Mouse (Mus musculus) left cerebral cortex, adult 2 months (tissue): ENCODE data around the gene Prkar1b. TPM values are rescaled to one million over a fixed set of nuclear protein-coding genes. Genes with fewer than 3 reads are reported as not detected.
A peak's percentile ranks its signal among the peaks of the same experiment; 100 is the strongest.

Experiments used
- DNase-seq, 2 experiments: peaks; one replicate each; pipeline ENCODE4 v3.0.0; 2021 to 2022; ENCODE audit warnings: low spot score in 2 of 2, mixed read lengths in 1 of 2; ENCODE audit errors: extremely low spot score in 1 of 2
- H3K27ac ChIP-seq: fragments of 200-600 bp; 2 replicates; pipeline ENCODE4 v1.8.1; 2022
- H3K4me3 ChIP-seq: fragments of 200-600 bp; 2 replicates; pipeline ENCODE4 v1.8.1; 2022
- CTCF ChIP-seq: fragments of 200-600 bp; IDR thresholded peaks from 2 replicates; pipeline ENCODE4 v1.8.1; 2022; ENCODE audit warnings: antibody characterized with exemption, mild to moderate bottlenecking, moderate library complexity
- intact Hi-C: fragments of 180-260 bp; cut with DNase I; formaldehyde crosslinking; loops from one replicate; pipeline ENCODE4 v1.15.1; 2025
- total RNA-seq, 2 experiments: library from RNA; stranded (reverse); gene quantifications; 2 replicates each; pipeline ENCODE4 v1.2.3; 2021

The Prkar1b gene
- total RNA-seq, 2 experiments from 2014 or later, result 767 to 781 TPM

DNA sequence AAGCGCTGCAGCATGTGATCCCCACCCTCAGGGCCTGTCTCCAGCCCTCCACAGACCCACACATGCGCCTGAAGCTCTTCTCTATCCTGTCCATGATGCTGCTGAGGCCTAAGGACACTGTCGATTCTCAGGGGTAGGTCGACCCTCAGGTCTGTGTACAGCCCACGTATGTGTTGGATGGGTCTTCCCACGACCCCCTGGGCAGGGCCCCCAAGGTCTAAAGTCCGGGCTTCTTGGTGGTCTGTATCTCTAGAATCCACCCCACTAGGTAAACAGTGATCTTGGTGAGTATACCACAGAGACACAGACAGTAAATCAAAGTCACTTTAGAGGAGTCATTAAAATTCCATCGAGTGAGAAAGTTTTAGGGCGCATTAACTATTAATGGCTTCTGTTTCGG is 24.3 kb upstream of the Prkar1b start:
- TF ChIP-seq CTCF, result no peak
- DNase-seq, result no peak
- Histone ChIP-seq H3K4me3 (no peak overlapping the region), H3K27ac (no peak overlapping the region)
- intact Hi-C loops, result no loop called here

DNA sequence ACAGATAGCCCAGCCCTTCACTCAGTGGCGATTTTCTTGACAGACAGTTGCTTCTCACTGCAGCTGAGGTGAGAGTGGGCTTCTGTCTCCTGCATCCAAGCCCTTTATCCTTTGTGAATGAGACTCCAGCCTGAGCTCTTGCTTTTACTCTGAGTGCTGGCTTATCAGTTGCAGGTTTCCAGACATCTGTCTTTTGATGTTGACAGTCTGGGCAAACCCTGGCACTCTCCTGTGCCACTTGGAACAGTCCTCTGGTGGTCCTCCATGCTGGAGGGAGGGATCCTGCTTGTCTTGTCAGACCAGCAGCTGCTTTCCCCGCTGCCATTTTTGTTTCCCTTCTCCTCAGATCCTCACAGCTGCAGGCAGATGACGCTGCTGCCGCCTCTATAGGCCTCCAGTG is 22.1 kb upstream of the Prkar1b start:
- DNase-seq, result no peak
- TF ChIP-seq CTCF, result no peak

DNA sequence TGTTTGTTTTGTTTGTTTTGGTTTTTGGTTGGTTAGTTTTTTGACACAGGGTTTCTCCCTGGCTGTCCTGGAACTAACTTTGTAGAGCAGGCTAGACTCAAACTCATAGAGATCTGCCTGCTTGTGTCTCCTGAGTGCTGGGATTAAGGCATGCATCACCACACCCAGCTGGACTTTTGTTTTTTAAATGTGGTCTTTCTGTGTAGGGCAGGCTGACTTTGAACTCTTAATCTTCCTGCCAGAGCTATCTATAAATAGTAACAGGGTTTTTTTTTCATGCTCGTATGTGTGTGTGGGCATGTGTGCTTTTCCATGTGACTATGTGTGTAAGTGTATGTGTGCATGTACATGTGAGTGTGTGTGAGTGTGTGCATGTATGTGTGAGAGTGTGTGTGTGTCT is 17.7 kb upstream of the Prkar1b start:
- Histone ChIP-seq H3K27ac (no peak overlapping the region), H3K4me3 (no peak overlapping the region)
- no peak for DNase-seq
- TF ChIP-seq CTCF, result no peak
- intact Hi-C loops, result no loop called here

More for the DNA sequence above, 22.1 kb upstream of the Prkar1b start:
- Histone ChIP-seq H3K27ac (no peak overlapping the region), H3K4me3 (no peak overlapping the region)
- intact Hi-C loops, result no loop called here

DNA sequence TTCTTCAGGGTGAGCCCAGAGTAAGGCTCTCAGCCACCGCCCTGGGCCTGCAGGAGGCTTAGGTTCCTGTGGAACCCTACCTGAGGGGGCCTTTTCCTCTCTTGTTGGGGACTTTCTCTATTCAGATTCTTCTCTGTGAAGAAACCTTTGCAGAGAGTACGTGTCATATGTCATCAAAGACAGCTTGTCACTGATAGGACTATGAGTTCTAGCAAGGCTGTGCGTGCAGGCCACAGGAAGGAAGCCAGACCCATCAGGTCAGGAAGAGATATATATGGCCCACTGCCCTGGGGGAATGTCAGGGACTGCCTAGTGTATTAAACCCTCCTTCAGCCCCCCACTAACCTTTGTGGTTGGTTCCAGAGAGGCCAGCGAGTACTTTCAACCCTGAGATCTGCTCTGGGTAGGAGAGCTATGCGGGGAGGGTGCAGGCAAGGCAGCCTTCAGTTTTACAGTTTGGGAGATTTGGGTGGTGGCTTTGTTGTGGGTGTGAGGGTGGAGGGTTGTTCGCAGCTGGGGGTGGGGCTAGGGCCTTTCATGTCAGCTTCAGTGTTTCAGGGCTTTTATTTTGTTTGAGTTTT is 17.1 kb upstream of the Prkar1b start:
- no peak for TF ChIP-seq CTCF
- H3K27ac ChIP-seq, result no peak overlapping the region
- intact Hi-C loops, result no loop called here
- no peak for DNase-seq
- no peak overlapping the region for H3K4me3 ChIP-seq

DNA sequence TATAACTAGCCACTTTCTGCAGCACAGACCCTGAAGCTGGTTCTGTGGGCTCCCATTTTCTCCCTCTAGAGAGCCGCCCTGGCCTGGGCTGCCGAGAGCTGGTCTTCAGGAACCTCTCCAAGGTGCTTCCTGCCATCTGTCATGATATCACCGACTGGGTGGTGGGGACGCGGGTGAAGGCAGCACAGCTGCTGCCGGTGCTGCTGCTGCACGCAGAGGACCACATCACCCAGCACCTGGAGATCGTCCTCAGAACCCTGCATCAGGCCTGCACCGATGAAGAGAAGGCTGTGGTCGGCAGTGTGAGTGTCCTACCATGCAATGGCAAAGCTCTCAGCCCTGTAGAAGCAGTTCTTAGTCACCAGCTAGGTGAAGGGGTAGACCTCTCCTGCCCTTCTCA is 11.8 kb upstream of the Prkar1b start:
- TF ChIP-seq CTCF, result no peak
- DNase-seq, result no peak
- intact Hi-C loops, result no loop called here
- H3K27ac ChIP-seq, result no peak overlapping the region
- H3K4me3 ChIP-seq, result no peak overlapping the region

DNA sequence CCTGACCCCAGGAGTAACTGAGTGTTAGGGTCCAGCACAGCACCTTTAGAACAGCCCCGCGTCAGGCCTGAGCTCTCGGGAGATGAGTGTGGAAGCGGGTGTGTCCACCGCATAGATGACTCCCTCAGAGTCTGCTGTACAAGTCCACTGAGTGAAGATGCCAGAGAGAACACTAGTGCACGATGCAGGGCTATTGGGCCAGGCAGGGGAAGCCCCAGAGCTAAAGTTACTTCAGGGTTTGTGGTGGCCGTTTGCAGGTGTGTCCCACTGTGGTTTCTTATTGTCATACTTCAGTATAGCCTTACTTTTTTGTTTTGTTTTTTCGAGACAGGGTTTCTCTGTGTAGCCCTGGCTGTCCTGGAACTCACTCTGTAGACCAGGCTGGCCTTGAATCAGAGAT is 11.1 kb upstream of the Prkar1b start:
- TF ChIP-seq CTCF, result no peak
- no peak overlapping the region for H3K4me3 ChIP-seq
- intact Hi-C loops, result no loop called here
- no peak for DNase-seq
- H3K27ac ChIP-seq, result no peak overlapping the region

DNA sequence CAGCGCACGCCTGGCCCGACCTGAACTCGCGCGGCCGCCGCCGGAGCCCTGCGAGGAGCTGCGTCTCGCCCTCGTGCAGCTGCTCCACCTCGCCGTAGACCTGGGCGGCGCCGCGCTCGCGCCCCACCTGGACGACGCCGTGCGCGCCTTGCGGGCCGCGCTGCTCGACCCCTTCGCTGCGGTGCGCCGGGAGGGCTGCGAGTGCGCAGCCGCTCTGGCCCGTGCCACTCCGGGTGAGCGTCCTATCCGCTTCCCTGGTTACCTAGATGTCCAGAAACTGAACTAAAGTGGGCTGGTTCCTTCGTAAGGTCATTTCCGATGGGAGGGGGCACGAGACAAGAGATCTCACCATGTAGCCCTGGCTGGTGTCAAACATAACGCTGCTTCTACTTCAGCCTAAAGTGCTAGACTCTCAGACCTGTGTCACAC is 816 bp upstream of the Prkar1b start:
- DNase-seq, result peak; percentile 49 to 50
- H3K27ac ChIP-seq, result no peak overlapping the region
- peak overlapping the region; percentile 86 for H3K4me3 ChIP-seq
- TF ChIP-seq CTCF, result no peak
- intact Hi-C loops, result no loop called here

DNA sequence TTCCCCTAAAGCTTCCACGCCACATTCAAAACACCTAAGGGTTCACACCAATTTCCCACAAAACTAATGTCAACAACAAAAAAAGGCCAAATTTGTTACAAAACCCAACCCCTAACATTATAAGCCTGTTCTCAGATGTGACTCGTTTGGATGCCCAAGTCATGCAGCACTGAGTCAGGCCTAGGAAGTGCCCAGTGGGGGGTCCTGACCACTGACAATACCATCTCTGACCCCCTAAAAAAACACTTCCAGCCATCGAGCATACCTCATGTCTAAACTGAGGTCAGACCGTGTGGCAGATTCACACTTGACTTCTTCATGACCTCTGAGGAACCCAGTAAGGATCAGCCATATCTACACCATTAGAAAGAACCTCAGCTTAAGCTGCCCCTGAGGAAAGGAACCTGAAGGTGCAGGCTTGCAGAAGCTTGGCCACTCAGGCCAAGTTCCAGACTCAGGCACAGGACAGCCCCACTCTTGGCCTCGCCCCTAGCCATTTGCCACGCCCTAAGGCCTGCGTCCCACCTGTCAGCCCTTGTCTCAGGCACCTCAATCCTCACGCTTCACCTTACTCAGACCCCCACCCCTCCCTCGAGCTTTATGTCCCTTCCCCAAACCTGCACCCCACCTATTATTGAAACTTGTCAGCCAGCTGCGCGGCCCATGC is 662 bp downstream of the Prkar1b start:
- H3K4me3 ChIP-seq, result peak overlapping the region; percentile 86
- no peak for DNase-seq
- TF ChIP-seq CTCF, result no peak
- H3K27ac ChIP-seq, result no peak overlapping the region
- intact Hi-C loops, result no loop called here

DNA sequence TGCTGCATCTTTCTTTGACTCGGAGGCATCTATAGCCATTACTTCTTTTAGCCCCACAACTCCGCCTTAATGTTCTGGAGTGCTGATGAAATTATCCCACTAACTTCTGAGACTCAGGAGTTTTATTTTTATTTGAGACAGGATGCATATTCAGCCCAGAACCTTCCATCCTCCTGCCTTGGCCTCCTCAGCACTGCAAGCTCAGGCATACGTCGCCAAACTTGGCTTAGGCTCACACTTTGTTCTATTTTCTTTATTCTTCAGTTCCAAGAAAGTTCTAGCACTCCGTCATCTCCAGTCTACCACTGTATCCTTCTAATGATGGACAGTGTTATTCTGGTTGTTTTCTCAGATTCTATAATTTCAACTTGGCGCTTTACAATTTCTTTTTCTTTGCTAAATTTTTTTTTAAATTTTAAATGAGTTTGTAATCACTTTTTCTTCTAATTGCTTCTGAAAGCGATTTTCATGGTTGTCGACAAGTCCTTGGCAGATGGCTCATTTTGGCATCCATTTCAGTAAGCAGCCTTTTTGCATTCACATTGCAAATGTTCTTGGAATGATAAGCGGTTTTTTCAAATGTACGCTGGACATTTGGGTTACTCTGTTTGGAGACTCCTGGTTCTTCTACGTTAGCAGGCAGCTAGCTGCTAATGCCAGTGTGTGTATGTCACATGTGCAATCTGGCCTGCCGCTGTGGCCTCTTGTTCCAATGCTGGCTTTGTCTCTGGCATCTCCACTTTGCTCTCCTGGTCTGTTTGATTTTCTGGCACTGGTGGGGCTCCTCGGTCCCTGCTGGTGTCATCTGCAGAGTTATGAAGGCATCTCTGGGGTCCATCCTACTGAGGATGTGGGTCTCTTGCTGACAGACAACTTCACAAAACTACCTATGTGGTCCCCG is 2.4 kb downstream of the Prkar1b start:
- Histone ChIP-seq H3K27ac (peak overlapping the region; percentile 64; the same call in 1 of the 2 replicates), H3K4me3 (no peak overlapping the region)
- TF ChIP-seq CTCF, result no peak
- intact Hi-C loops, result loop anchor here (2.0 kb wide), 1 partner anchor 19 kb away; no protein-coding TSS in a partner anchor
- DNase-seq, result no peak

DNA sequence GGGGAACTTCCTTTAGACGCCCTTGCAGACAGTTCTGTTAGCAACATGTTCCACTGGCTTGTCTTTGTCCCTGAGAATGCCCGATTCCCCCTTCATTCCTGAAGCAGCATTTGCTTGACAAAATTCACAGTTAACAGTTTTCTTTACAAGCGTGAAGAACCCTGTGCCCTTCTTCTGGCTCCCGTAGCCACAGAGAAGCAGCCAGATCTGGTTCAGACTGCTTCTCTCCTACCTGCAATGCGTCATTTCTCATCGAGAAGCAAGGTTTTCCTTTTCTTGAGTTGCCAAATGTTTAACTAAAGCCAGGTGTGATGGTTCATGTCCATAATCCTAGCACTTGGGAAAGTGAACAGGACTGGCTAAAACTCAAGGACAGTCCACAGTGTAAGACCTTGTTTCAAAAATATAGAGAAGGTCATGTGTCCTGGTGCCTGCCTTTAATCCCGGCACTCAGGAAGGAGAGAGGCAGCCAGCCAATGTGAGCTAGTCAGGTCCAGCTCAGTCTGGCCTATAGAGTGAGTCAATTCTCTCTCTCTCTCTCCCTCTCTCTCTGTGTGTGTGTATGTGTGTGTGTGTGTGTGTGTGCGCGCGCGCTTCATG is 3.2 kb downstream of the Prkar1b start:
- intact Hi-C loops, result loop anchor here (2.0 kb wide), 1 partner anchor 18 kb away; no protein-coding TSS in a partner anchor
- Histone ChIP-seq H3K4me3 (no peak overlapping the region), H3K27ac (peak overlapping the region; percentile 64)
- no peak for DNase-seq
- no peak for TF ChIP-seq CTCF

DNA sequence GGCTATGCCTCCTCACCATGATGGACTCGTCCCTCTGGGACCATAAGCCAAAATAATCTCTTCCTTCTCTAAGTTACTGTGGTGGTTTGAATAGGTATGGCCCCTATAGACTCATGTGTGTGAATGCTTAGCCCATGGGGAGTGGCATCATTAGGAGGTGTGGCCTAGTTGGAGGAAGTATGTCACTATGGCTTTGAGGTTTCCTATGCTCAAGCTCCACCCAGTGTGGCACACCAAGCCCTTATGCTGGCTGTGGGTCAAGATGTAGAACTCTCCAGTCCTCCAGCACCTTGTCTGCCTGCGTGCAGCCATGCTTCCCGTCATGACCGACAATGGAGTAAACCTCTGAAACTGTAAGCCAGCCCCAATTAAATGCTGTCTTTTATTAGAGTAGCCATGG is 4.1 kb downstream of the Prkar1b start:
- H3K27ac ChIP-seq, result peak overlapping the region; percentile 64; the same call in 1 of the 2 replicates
- no peak for TF ChIP-seq CTCF
- DNase-seq, result no peak
- no peak overlapping the region for H3K4me3 ChIP-seq
- intact Hi-C loops, result loop anchor here (2.0 kb wide), 1 partner anchor 17 kb away; no protein-coding TSS in a partner anchor

DNA sequence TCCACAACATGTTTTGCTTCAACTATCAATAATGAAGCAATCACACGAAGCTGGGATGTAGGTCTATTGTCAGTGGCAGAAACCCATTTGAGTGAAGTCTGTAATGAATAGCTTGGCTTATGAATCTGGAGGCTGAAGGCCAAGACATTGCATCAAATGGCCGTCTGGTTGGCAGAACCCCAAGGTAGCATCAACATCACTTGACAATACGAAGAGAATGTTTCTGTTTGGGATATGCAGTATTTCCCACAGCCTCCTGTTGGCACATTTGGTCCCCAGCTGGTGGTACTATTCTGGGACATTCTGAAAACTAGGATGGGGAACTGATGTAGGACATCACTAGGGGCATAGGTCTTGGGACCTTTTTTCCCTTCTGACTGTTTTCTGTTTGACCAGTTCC is 5.9 kb downstream of the Prkar1b start:
- TF ChIP-seq CTCF, result no peak
- Histone ChIP-seq H3K27ac (no peak overlapping the region), H3K4me3 (no peak overlapping the region)
- DNase-seq, result no peak
- intact Hi-C loops, result no loop called here
